Mouse (Mus musculus) heart, embryonic 12.5 days (tissue): ENCODE data around the gene Sel1l3. TPM values are rescaled to one million over a fixed set of nuclear protein-coding genes. Genes with fewer than 3 reads are reported as not detected.

ENCODE experiments used
- ATAC-seq: fragments of 200-750 bp; cut with Nextera tagmentation; 2 replicates; pipeline ENCODE4 v1.8.0; 2017; ENCODE audit warnings: moderate TSS enrichment, moderate library complexity; ENCODE audit not compliant: insufficient number of reproducible peaks, low FRiP score
- H3K27ac ChIP-seq: fragments of 300-500 bp; sonication (generic); 2 replicates; pipeline ENCODE4 v1.5.1; 2016; ENCODE audit warnings: mild to moderate bottlenecking, moderate library complexity; ENCODE audit not compliant: poor library complexity, severe bottlenecking
- H3K27me3 ChIP-seq: fragments of 300-500 bp; sonication (generic); replicated peaks from 2 replicates; pipeline ENCODE4 v1.6.1; 2016; ENCODE audit warnings: mild to moderate bottlenecking, moderate library complexity
- H3K36me3 ChIP-seq: fragments of 300-500 bp; sonication (generic); 2 replicates; pipeline ENCODE4 v1.6.1; 2016; ENCODE audit warnings: mild to moderate bottlenecking, moderate library complexity
- H3K4me1 ChIP-seq: fragments of 300-500 bp; sonication (generic); replicated peaks from 2 replicates; pipeline ENCODE4 v1.6.1; 2016; ENCODE audit warnings: mild to moderate bottlenecking
- H3K4me2 ChIP-seq: fragments of 300-500 bp; sonication (generic); 2 replicates; pipeline ENCODE4 v1.6.1; 2016; ENCODE audit warnings: mild to moderate bottlenecking, moderate library complexity
- H3K4me3 ChIP-seq: fragments of 300-500 bp; sonication (generic); 2 replicates; pipeline ENCODE4 v1.5.1; 2016; ENCODE audit warnings: mild to moderate bottlenecking
- H3K9ac ChIP-seq: fragments of 300-500 bp; sonication (generic); 2 replicates; pipeline ENCODE4 v1.6.1; 2016; ENCODE audit warnings: mild to moderate bottlenecking, moderate library complexity
- H3K9me3 ChIP-seq: fragments of 300-500 bp; sonication (generic); replicated peaks from 2 replicates; pipeline ENCODE4 v1.6.1; 2016; ENCODE audit warnings: mild to moderate bottlenecking, moderate library complexity
- WGBS: fragments of 180-500 bp; shearing (Covaris S2); methylation state at CpG from one replicate; pipeline ENCODE4 v1.1.7; 2016; 5-methylcytosine and 5-hydroxymethylcytosine counted together
- polyA plus RNA-seq: library from polyadenylated mRNA; unstranded; fragments of >200 nt; fragmentation: Nextera tagmentation; extraction: Ambion mirVana; gene quantifications from 2 replicates; pipeline ENCODE4 v1.2.1, GENCODE M21; 2016

Gene Sel1l3
- polyA plus RNA-seq, 1 experiment from 2014 or later: 1.4 TPM

DNA sequence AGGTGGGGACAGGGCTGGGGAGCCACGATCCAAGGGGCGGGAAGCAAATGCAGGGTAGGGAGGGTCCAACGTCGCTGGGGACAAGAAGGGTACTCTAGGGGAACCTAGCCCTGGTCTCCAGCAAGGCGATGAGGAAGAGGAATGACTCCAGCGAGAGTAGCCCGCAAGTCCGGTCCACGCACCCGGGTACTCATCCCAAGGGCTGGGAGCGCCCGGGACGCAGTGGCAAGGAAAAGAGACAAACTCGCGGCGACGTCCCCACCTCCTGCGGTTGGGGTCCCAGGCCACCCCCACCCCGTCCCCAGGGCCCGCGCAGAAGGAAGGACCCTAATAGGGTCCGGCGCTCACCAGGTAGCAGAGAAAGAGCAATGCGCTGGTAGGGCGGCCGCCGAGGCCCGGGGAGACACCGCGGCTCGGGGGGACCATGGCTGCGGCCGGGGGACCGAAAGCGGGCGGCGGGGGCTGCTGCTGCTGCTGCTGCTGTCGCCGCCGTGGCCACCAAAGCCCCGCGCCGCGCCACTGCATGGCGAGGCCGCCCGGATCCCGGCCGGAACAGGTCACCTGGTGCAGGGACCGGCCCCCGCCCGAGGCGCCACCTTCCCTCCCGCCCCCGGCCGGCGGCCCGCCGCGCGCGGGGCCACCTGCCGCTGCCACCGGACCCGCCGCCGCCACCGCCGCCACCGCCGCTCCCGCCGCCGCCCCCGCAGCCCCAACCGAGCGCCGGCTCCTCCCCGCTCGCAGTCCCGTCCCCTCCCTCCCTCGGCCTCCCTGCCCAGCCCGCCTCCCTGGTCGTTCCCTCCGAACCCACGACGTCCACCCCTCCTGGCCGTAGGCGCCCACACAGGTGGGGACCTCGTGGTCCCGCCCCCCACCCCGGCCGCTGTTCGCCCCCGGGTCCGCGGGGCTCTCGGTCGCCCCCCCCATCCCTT, 681 bp downstream of the Sel1l3 start:
- no peaks in the 10 kb centered on the region for H3K36me3 ChIP-seq
- H3K9me3 ChIP-seq: no peaks in the 10 kb centered on the region
- H3K27me3 ChIP-seq: peaks cover 45% of the 10 kb centered on the region
- peaks cover 18% of the 10 kb centered on the region for H3K4me1 ChIP-seq
- peak overlapping the region; percentile 84 for H3K4me3 ChIP-seq
- ATAC-seq: peak; percentile 45; the same call in 1 of the 2 replicates
- 1% methylated on average over 63 of the region's 99 CpGs for whole genome bisulfite sequencing
- H3K4me2 ChIP-seq: peak overlapping the region; percentile 100
- peak overlapping the region; percentile 83 for H3K9ac ChIP-seq
- no peak overlapping the region for H3K27ac ChIP-seq

DNA sequence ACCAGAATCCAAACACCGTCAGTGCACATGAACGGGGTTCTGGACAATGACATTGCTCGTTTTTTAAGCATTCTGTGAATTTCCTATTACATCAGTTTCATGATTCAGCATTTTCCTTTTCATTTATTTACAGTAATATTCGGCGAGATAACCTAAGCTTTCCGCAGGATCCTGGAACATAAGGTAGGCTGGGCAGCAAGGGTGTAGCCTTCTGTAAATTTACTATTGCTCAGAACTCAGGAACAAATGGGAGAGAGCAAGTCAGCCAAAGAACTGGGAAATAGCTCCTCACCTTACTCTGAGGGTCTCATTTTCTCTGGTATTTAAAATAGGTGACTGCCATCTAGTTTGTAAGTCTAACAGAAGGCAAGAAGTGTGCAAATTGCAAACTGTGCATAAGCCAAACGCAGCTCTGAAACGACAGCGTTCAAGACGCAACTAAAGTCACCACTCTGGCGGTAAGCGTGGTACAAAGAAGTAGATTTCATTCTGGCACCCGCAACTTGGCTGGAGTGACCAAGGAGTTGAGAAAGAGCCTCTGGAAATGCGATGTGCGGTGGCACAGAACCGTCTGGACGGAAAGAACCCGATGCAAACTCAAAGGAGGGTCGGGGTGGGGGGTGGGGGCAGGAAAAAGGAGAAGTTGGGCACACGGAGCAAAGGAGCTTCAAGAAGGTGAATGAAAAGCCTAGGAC, 1.5 kb downstream of the Sel1l3 start:
- Histone ChIP-seq H3K4me3 (peak overlapping the region; percentile 84), H3K4me1 (peaks cover 15% of the 10 kb centered on the region), H3K27me3 (peaks cover 45% of the 10 kb centered on the region), H3K36me3 (no peaks in the 10 kb centered on the region), H3K4me2 (peak overlapping the region; percentile 100), H3K9ac (peak overlapping the region; percentile 83), H3K9me3 (no peaks in the 10 kb centered on the region), H3K27ac (no peak overlapping the region)
- WGBS: 20% methylated on average over 20 of the region's 20 CpGs
- no peak for ATAC-seq

DNA sequence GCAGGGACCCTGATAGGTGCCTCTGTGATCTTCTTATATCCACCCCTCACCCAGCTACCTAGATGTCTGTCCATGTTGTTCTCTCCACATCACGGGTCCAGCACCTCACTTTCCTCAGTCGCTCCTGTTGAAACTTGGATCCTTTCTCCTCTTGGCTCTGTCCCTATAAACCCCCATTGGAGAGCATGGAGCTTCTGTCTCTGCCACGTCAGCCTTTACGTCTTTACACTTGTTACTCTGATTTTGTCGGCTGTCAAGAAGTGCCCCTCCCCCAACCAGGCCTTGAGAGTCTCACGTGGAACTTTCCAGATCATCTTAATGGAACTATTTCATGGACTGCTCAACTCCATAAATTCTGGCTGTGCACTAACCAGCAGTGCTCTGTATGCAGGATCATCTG, 2.5 kb downstream of the Sel1l3 start:
- H3K27me3 ChIP-seq: peaks cover 45% of the 10 kb centered on the region

DNA sequence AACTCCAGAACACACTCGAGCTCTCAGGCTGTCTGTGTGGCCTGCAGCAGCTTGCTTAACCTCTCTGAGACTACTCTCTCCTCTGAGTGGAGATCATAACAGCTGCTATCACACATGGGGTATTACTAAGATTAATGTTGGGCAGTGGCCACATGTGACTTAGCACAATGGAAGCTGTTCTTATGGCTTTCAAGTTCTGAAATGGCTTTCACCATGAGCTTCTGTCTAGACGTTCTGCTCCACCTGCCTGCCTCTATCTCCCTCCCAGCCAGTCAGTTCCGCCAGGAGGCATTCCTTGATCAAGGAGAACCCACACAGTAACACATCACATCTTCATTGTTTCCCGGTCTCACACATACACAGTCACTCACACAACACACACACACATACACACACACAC, 3.2 kb downstream of the Sel1l3 start:
- Histone ChIP-seq H3K4me2 (no peak overlapping the region), H3K4me1 (peaks cover 15% of the 10 kb centered on the region), H3K27me3 (peaks cover 38% of the 10 kb centered on the region), H3K4me3 (no peak overlapping the region), H3K9ac (no peak overlapping the region), H3K9me3 (no peaks in the 10 kb centered on the region), H3K36me3 (no peaks in the 10 kb centered on the region), H3K27ac (no peak overlapping the region)
- ATAC-seq: no peak
- 71% methylated on average over 4 of the region's 4 CpGs for WGBS

More for the DNA sequence above, 2.5 kb downstream of the Sel1l3 start:
- H3K4me1 ChIP-seq: peaks cover 15% of the 10 kb centered on the region
- H3K9me3 ChIP-seq: no peaks in the 10 kb centered on the region
- no peak overlapping the region for H3K9ac ChIP-seq
- H3K4me3 ChIP-seq: no peak overlapping the region
- no peaks in the 10 kb centered on the region for H3K36me3 ChIP-seq
- no peak for ATAC-seq
- WGBS: 55% methylated on average over 6 of the region's 6 CpGs
- H3K4me2 ChIP-seq: no peak overlapping the region
- H3K27ac ChIP-seq: no peak overlapping the region

DNA sequence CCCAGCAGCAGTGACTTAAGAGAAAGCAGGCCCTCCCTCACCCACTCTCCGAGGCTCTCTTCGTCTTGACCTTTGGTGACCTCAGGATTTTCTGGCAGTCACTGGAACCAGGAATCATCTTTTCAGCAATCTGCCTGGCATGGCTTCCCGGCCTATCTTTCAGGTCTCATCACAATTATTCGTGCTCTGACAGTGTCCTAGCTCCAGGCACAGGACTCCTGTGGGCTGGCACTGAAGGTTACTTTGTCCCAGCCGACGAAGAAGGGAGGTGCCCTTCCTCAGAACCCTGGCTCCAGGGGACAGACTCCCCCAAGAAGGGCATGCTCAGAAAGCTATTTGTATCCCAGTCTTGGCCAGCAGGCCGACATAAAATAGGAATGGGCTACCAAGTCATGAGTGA, 4.0 kb downstream of the Sel1l3 start:
- Histone ChIP-seq H3K27ac (no peak overlapping the region), H3K27me3 (peaks cover 35% of the 10 kb centered on the region), H3K9me3 (no peaks in the 10 kb centered on the region), H3K4me1 (peaks cover 15% of the 10 kb centered on the region), H3K4me3 (no peak overlapping the region), H3K36me3 (no peaks in the 10 kb centered on the region), H3K4me2 (no peak overlapping the region), H3K9ac (no peak overlapping the region)
- 55% methylated on average over 7 of the region's 7 CpGs for WGBS
- ATAC-seq: no peak

DNA sequence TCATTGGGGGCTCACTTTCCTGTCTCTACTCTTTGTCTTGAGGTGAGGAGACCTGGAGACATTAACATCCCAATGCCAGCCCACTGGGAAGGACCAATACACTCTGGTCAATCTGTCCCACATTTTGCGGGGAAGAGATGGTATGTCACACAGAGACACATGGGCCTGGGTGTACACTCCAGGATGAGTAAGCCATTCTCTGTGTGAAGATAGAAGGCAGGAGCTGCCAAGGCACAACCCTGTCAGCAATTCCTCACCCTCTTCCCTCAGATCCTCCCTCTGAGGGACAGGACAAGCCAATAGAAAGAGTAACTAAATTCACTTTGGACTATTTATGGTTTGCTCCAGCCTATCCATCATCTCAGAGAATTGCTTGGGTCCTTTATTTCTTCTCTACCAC, 5.0 kb downstream of the Sel1l3 start:
- no peak overlapping the region for H3K9ac ChIP-seq
- 80% methylated on average over 1 of the region's 1 CpGs for WGBS
- H3K4me3 ChIP-seq: no peak overlapping the region
- no peak for ATAC-seq
- H3K4me1 ChIP-seq: peaks cover 12% of the 10 kb centered on the region
- H3K36me3 ChIP-seq: no peaks in the 10 kb centered on the region
- no peak overlapping the region for H3K4me2 ChIP-seq
- H3K27me3 ChIP-seq: peaks cover 31% of the 10 kb centered on the region
- no peaks in the 10 kb centered on the region for H3K9me3 ChIP-seq
- no peak overlapping the region for H3K27ac ChIP-seq

DNA sequence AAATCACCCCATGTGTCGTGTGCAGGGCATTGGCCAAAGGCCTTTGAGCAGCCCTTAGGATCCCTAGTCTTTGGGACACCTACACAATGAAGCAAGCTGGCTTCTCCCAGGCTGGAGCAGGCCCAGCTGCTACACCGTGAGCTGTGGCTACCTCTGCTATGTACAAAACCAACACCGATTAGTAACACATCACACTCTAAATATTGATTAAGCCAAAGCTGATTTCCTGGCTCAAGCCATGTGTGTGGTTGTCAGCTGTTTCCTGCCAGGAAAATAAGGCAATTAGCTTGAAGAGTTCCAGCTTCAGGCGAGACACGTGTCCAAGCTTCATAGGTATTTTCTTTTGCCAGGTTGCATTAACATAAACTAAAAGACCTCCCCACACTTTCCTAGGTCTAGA, 7.2 kb downstream of the Sel1l3 start:
- H3K36me3 ChIP-seq: no peaks in the 10 kb centered on the region
- no peaks in the 10 kb centered on the region for H3K9me3 ChIP-seq
- H3K27ac ChIP-seq: no peak overlapping the region
- H3K4me1 ChIP-seq: no peaks in the 10 kb centered on the region
- H3K9ac ChIP-seq: no peak overlapping the region
- no peak overlapping the region for H3K4me2 ChIP-seq
- WGBS: 66% methylated on average over 5 of the region's 5 CpGs
- peaks cover 20% of the 10 kb centered on the region for H3K27me3 ChIP-seq
- H3K4me3 ChIP-seq: no peak overlapping the region
- ATAC-seq: no peak

DNA sequence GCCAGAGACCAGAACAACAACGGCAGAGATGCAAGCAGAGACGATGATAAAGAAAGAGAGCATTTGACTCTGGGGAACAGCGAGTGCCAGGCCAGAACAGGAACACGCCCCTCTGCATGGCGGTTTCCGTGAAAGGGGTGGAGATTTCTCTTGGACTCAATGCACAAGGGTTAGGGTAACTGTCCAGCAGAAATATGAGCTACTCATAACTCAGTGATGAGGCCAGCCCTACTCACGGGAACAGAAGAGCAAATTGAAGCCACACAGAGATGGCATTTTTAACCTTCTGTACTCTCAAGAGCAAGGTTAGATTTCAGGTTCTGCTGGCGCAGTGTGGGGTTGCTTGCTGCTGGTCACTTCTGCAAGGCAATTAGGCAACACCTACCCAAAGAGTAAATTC, 11.0 kb downstream of the Sel1l3 start:
- H3K4me2 ChIP-seq: no peak overlapping the region
- no peaks in the 10 kb centered on the region for H3K27me3 ChIP-seq
- no peaks in the 10 kb centered on the region for H3K36me3 ChIP-seq
- H3K9ac ChIP-seq: no peak overlapping the region
- H3K4me1 ChIP-seq: no peaks in the 10 kb centered on the region
- H3K4me3 ChIP-seq: no peak overlapping the region
- no peak overlapping the region for H3K27ac ChIP-seq
- 61% methylated on average over 8 of the region's 8 CpGs for WGBS
- ATAC-seq: no peak
- no peaks in the 10 kb centered on the region for H3K9me3 ChIP-seq

DNA sequence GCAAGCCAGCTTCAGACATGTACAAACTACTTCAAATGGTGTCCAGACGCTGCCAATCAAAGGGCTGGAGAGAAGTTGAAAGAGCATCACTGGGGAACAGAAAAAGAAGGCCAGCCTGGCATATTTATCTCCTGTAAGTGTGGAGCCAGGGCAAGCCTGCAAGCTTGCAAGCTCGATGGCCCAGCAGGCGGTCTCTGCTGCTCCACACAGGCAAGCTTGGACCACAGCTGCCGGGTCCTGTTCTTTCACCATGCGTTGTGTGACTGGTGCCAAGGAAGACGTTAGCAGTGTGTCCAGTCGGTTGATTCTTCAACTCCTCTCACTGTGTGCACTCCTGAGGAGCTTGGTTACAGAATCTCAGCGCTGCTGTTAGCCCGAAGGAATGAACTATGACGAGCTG, 12.9 kb downstream of the Sel1l3 start:
- Histone ChIP-seq H3K9me3 (no peaks in the 10 kb centered on the region), H3K27ac (no peak overlapping the region), H3K36me3 (no peaks in the 10 kb centered on the region), H3K4me3 (no peak overlapping the region), H3K27me3 (no peaks in the 10 kb centered on the region), H3K4me2 (no peak overlapping the region), H3K9ac (no peak overlapping the region), H3K4me1 (no peaks in the 10 kb centered on the region)
- ATAC-seq: no peak
- WGBS: 77% methylated on average over 10 of the region's 10 CpGs

DNA sequence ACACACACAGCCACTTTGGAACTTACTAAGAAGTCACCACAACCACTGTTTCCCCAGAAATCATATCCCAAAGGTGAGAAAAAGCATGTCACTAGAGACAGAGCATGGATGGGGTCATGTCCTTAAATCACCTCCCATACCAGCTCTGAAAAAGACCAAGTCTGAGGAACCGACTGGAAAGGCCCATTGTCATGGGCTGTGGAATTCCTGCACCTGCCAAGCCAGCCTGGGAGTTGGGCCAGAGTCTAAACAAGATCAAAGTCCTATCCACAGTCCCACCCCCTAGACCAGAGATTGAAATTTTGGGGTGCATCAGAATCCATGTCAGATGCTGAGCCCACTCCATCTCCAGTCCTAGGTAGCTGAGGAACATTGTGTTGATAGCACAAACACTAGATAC, 15.3 kb downstream of the Sel1l3 start:
- no peak overlapping the region for H3K4me2 ChIP-seq
- no peaks in the 10 kb centered on the region for H3K27me3 ChIP-seq
- no peak overlapping the region for H3K27ac ChIP-seq
- peaks cover 5% of the 10 kb centered on the region; the same call in 1 of the 2 replicates for H3K4me1 ChIP-seq
- no peak overlapping the region for H3K4me3 ChIP-seq
- H3K36me3 ChIP-seq: no peaks in the 10 kb centered on the region
- ATAC-seq: no peak
- no peak overlapping the region for H3K9ac ChIP-seq
- 64% methylated on average over 1 of the region's 1 CpGs for WGBS
- no peaks in the 10 kb centered on the region for H3K9me3 ChIP-seq

DNA sequence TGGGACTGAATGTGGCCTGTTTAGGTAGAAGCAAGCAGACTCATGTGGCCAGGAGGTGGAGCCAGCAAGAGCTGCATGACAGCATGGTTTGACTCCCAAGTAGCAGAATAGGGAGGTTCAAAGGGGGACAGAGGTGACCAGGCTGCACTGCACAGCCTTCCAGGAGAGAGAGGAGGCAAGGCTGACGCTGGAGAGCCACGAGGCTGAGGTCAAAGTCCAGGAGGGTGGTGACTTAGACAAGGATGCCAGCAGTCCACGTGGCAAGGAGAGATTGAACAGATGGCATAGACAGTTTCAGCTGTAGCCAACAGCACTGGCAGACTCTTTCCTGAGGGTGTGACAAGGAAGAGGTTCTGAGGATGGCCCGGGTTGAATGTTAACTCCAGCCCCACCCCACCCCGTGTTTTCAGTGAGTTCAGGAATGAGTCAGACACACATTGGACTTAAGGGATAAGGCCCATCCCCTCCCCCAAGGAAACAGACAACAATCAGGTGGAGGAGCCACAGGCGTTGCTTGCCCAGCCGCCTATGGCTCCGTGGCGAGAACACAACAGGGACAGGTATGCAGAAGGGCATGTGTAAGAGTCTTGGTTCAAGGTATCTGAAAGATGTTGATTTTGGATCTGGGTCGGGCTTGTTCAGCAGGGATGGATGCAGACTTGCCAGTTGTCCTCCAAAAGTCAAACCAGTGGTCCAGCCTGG, 17.2 kb downstream of the Sel1l3 start:
- peaks cover 5% of the 10 kb centered on the region; the same call in 1 of the 2 replicates for H3K4me1 ChIP-seq
- no peak overlapping the region for H3K27ac ChIP-seq
- WGBS: 53% methylated on average over 10 of the region's 10 CpGs
- H3K27me3 ChIP-seq: no peaks in the 10 kb centered on the region
- H3K4me2 ChIP-seq: no peak overlapping the region
- no peak overlapping the region for H3K4me3 ChIP-seq
- no peaks in the 10 kb centered on the region for H3K9me3 ChIP-seq
- ATAC-seq: no peak
- no peaks in the 10 kb centered on the region for H3K36me3 ChIP-seq
- no peak overlapping the region for H3K9ac ChIP-seq
